In the genomic region with DNA sequence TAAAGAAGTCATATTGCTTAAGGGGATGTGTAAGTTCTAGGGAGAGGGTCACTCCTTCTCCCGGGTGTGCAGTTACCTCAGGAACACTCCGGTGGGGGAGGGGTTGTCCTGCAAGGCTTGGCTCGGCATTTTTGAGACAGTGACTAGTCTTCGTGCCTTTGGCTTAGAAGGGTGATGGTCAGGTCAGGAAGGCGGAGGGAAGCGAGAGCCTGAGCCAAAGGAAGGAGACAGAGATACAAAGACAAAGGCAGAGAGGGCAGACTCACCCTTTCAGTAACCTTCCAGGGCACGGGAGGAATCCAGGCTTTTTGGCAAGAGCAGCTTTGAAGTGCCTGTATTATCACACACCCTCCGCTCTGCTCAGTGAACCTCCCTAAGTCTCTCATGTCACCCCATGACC, we compare ENCODE assay signal across 9 mouse cellular contexts. TPM values are rescaled to one million over a fixed set of nuclear protein-coding genes. Genes with fewer than 3 reads are reported as not detected.
DNase-seq lines count a peak whose midpoint lies in the region; ATAC-seq and TF ChIP-seq lines count a peak whose summit lies in the region.
"Had no signal": no experiment of that assay in that cellular context is flagged by ENCODE, and none has a peak within 500 bp of the region (broad histone marks: within the 10 kb centered on the region; RNA-seq: fewer than 3 reads in every experiment).

No protein-coding gene starts in this region.

- peak overlapping the region; percentile 59 for H3K9ac ChIP-seq in lung, embryonic 16.5 days (ENCODE audit: low read length)
- H3K9ac ChIP-seq in embryonic facial prominence, embryonic 13.5 days = peak overlapping the region; percentile 71; the same call in 1 of the 2 replicates
- H3K9ac ChIP-seq in kidney, postnatal 0 days (ENCODE audit: low read depth, low read length) = 0 out of 2 replicates have a peak overlapping the region, but pooled peaks have one; percentile 14
- H3K9ac ChIP-seq in stomach, postnatal 0 days (ENCODE audit: low read length) = no peak overlapping the region
- H3K9ac ChIP-seq in midbrain, embryonic 16.5 days (ENCODE audit: low read depth, low read length) = no peak overlapping the region

- TF ChIP-seq EP300 in stomach, postnatal 0 days (optimal IDR thresholded peaks at IDR 0.05) = no peak

- no peak overlapping the region for H3K4me2 ChIP-seq in lung, embryonic 16.5 days (ENCODE audit: low read depth, low read length)
- H3K4me2 ChIP-seq in embryonic facial prominence, embryonic 13.5 days = peak overlapping the region; percentile 89
- no peak overlapping the region for H3K4me2 ChIP-seq in kidney, postnatal 0 days (ENCODE audit: low read length)
- no peak overlapping the region for H3K4me2 ChIP-seq in stomach, postnatal 0 days (replicated peaks; ENCODE audit: low read depth)
- H3K4me2 ChIP-seq in midbrain, embryonic 16.5 days (ENCODE audit: low read length) = no peak overlapping the region

- H3K4me1 ChIP-seq in lung, embryonic 16.5 days (replicated peaks; ENCODE audit: control insufficient read depth, insufficient read depth, low read length) = peaks cover 34% of the 10 kb centered on the region
- peaks cover 59% of the 10 kb centered on the region for H3K4me1 ChIP-seq in embryonic facial prominence, embryonic 13.5 days
- peaks cover 25% of the 10 kb centered on the region for H3K4me1 ChIP-seq in kidney, postnatal 0 days (replicated peaks; ENCODE audit: insufficient read depth, low read length)
- peaks cover 5% of the 10 kb centered on the region; the same call in 1 of the 2 replicates for H3K4me1 ChIP-seq in stomach, postnatal 0 days (replicated peaks; ENCODE audit: control insufficient read depth, insufficient read depth)
- peaks cover 11% of the 10 kb centered on the region for H3K4me1 ChIP-seq in midbrain, embryonic 16.5 days (ENCODE audit: control insufficient read depth, insufficient read depth, low read length)

- no peak overlapping the region for H3K4me3 ChIP-seq in lung, embryonic 16.5 days (ENCODE audit: low read length)
- no peak overlapping the region for H3K4me3 ChIP-seq in embryonic facial prominence, embryonic 13.5 days
- no peak overlapping the region for H3K4me3 ChIP-seq in kidney, postnatal 0 days (replicated peaks; ENCODE audit: low read depth, low read length)
- H3K4me3 ChIP-seq in stomach, postnatal 0 days (ENCODE audit: low read depth, low read length) = no peak overlapping the region
- no peak overlapping the region for H3K4me3 ChIP-seq in midbrain, embryonic 16.5 days (ENCODE audit: low read depth, low read length)

- WGBS in lung, embryonic 16.5 days = 21% methylated on average over 8 of the region's 8 CpGs
- WGBS in embryonic facial prominence, embryonic 13.5 days = 37% methylated on average over 8 of the region's 8 CpGs
- 32% methylated on average over 8 of the region's 8 CpGs for WGBS in kidney, postnatal 0 days
- 33% methylated on average over 8 of the region's 8 CpGs for WGBS in stomach, postnatal 0 days
- WGBS in midbrain, embryonic 16.5 days = 40% methylated on average over 8 of the region's 8 CpGs

- no peaks in the 10 kb centered on the region; the same call in 1 of the 2 replicates for H3K36me3 ChIP-seq in lung, embryonic 16.5 days (ENCODE audit: control insufficient read depth, insufficient read depth, low read length)
- peaks cover 10% of the 10 kb centered on the region for H3K36me3 ChIP-seq in embryonic facial prominence, embryonic 13.5 days
- no peaks in the 10 kb centered on the region for H3K36me3 ChIP-seq in kidney, postnatal 0 days (ENCODE audit: insufficient read depth, low read length)
- H3K36me3 ChIP-seq in stomach, postnatal 0 days (ENCODE audit: control insufficient read depth, insufficient read depth, low read length) = peaks cover 3% of the 10 kb centered on the region; the same call in 1 of the 2 replicates
- H3K36me3 ChIP-seq in midbrain, embryonic 16.5 days (ENCODE audit: control insufficient read depth, insufficient read depth, low read length) = no peaks in the 10 kb centered on the region

- DNase-seq in lung, postnatal 14 days = no peak
- no peak for DNase-seq in kidney, postnatal 0 days (ENCODE audit: low spot score)
- no peak for DNase-seq in stomach, postnatal 0 days (ENCODE audit: low spot score)
- no peak for DNase-seq in frontal cortex, postnatal 10 days (ENCODE audit: low spot score in 2 of 2)
- no peak for DNase-seq in spleen, adult 12 weeks (ENCODE audit: low spot score)

- TF ChIP-seq CTCF in kidney, postnatal 0 days (IDR thresholded peaks at IDR 0.05; ENCODE audit: low read depth) = no peak
- TF ChIP-seq CTCF in stomach, postnatal 0 days (IDR thresholded peaks at IDR 0.05; ENCODE audit: low read depth) = no peak

- H3K27me3 ChIP-seq in lung, embryonic 16.5 days (ENCODE audit: control insufficient read depth, insufficient read depth, low read depth, low read length) = no peaks in the 10 kb centered on the region
- H3K27me3 ChIP-seq in embryonic facial prominence, embryonic 13.5 days = no peaks in the 10 kb centered on the region
- H3K27me3 ChIP-seq in kidney, postnatal 0 days (ENCODE audit: insufficient read depth, low read length) = no peaks in the 10 kb centered on the region
- H3K27me3 ChIP-seq in stomach, postnatal 0 days (ENCODE audit: control insufficient read depth, insufficient read depth, low read length) = no peaks in the 10 kb centered on the region
- H3K27me3 ChIP-seq in midbrain, embryonic 16.5 days (ENCODE audit: control insufficient read depth, insufficient read depth, low read depth, low read length) = peaks cover 5% of the 10 kb centered on the region

- no peaks in the 10 kb centered on the region for H3K9me3 ChIP-seq in lung, embryonic 16.5 days (ENCODE audit: control insufficient read depth, low read length)
- H3K9me3 ChIP-seq in embryonic facial prominence, embryonic 13.5 days = no peaks in the 10 kb centered on the region
- no peaks in the 10 kb centered on the region for H3K9me3 ChIP-seq in kidney, postnatal 0 days (replicated peaks; ENCODE audit: low read length)
- no peaks in the 10 kb centered on the region for H3K9me3 ChIP-seq in stomach, postnatal 0 days (ENCODE audit: control insufficient read depth, low read length)
- H3K9me3 ChIP-seq in midbrain, embryonic 16.5 days (replicated peaks; ENCODE audit: control insufficient read depth, low read length, poor library complexity, severe bottlenecking) = no peaks in the 10 kb centered on the region

- no peak for ATAC-seq in lung, embryonic 16.5 days (ENCODE audit: low read depth)
- ATAC-seq in embryonic facial prominence, embryonic 13.5 days (ENCODE audit: insufficient number of reproducible peaks, insufficient read depth, low FRiP score, low TSS enrichment, low read depth) = no peak
- no peak for ATAC-seq in kidney, postnatal 0 days (replicated peaks; ENCODE audit: low FRiP score, low read depth)
- no peak for ATAC-seq in stomach, postnatal 0 days (ENCODE audit: low FRiP score, low TSS enrichment)
- ATAC-seq in midbrain, embryonic 16.5 days = no peak
- ATAC-seq: activated CD4-positive, CD25-positive, alpha-beta regulatory T cell, adult 4 months had no signal

- peak overlapping the region; percentile 97 for H3K27ac ChIP-seq in lung, embryonic 16.5 days (ENCODE audit: low read length)
- peak overlapping the region; percentile 99 for H3K27ac ChIP-seq in embryonic facial prominence, embryonic 13.5 days
- H3K27ac ChIP-seq in kidney, postnatal 0 days = peak overlapping the region; percentile 86; the same call in 1 of the 2 replicates
- peak overlapping the region; percentile 94 for H3K27ac ChIP-seq in stomach, postnatal 0 days (replicated peaks)
- H3K27ac ChIP-seq in midbrain, embryonic 16.5 days (ENCODE audit: low read length) = no peak overlapping the region

RNA-seq across cellular contexts. Expression of a gene that starts 1.4 kb away (rescaled TPM):
- 796 and 862 TPM in 2 replicates for polyA plus RNA-seq in lung, embryonic 16.5 days (2015; fragmentation: Nextera tagmentation; extraction: Ambion mirVana)
- polyA plus RNA-seq in embryonic facial prominence, embryonic 13.5 days (2015; fragmentation: Nextera tagmentation; extraction: Ambion mirVana) = 2,193 and 2,304 TPM in 2 replicates
- 576 and 592 TPM in 2 replicates for polyA plus RNA-seq in kidney, postnatal 0 days (2015; fragmentation: Nextera tagmentation; extraction: Ambion mirVana)
- 1,326 and 1,632 TPM in 2 replicates for polyA plus RNA-seq in stomach, postnatal 0 days (2015; fragmentation: Nextera tagmentation; extraction: Ambion mirVana)
- polyA plus RNA-seq in midbrain, embryonic 16.5 days (2015; fragmentation: Nextera tagmentation; extraction: Ambion mirVana) = 51.7 and 53.2 TPM in 2 replicates

RNA-seq across cellular contexts. Expression of a gene that starts 9.6 kb away (rescaled TPM):
- polyA plus RNA-seq in lung, embryonic 16.5 days (2015; fragmentation: Nextera tagmentation; extraction: Ambion mirVana) = 43.0 and 48.3 TPM in 2 replicates
- 54.1 and 57.4 TPM in 2 replicates for polyA plus RNA-seq in embryonic facial prominence, embryonic 13.5 days (2015; fragmentation: Nextera tagmentation; extraction: Ambion mirVana)
- polyA plus RNA-seq in kidney, postnatal 0 days (2015; fragmentation: Nextera tagmentation; extraction: Ambion mirVana) = 43.8 and 46.8 TPM in 2 replicates
- 32.3 and 36.4 TPM in 2 replicates for polyA plus RNA-seq in stomach, postnatal 0 days (2015; fragmentation: Nextera tagmentation; extraction: Ambion mirVana)
- polyA plus RNA-seq in midbrain, embryonic 16.5 days (2015; fragmentation: Nextera tagmentation; extraction: Ambion mirVana) = 66.3 and 67.6 TPM in 2 replicates

RNA-seq across cellular contexts. Expression of a gene that starts 11.4 kb away (rescaled TPM):
- polyA plus RNA-seq in lung, embryonic 16.5 days (2015; fragmentation: Nextera tagmentation; extraction: Ambion mirVana) = 6.8 and 8.0 TPM in 2 replicates
- polyA plus RNA-seq in embryonic facial prominence, embryonic 13.5 days (2015; fragmentation: Nextera tagmentation; extraction: Ambion mirVana) = 18.7 and 23.2 TPM in 2 replicates
- polyA plus RNA-seq in kidney, postnatal 0 days (2015; fragmentation: Nextera tagmentation; extraction: Ambion mirVana) = 7.1 and 7.8 TPM in 2 replicates
- 4.1 and 4.3 TPM in 2 replicates for polyA plus RNA-seq in stomach, postnatal 0 days (2015; fragmentation: Nextera tagmentation; extraction: Ambion mirVana)
- 107 and 126 TPM in 2 replicates for polyA plus RNA-seq in midbrain, embryonic 16.5 days (2015; fragmentation: Nextera tagmentation; extraction: Ambion mirVana)

RNA-seq across cellular contexts. Expression of a gene that starts 22.4 kb away (rescaled TPM):
- polyA plus RNA-seq in lung, embryonic 16.5 days (2015; fragmentation: Nextera tagmentation; extraction: Ambion mirVana) = 44.6 and 51.3 TPM in 2 replicates
- polyA plus RNA-seq in embryonic facial prominence, embryonic 13.5 days (2015; fragmentation: Nextera tagmentation; extraction: Ambion mirVana) = 37.8 and 38.7 TPM in 2 replicates
- polyA plus RNA-seq in kidney, postnatal 0 days (2015; fragmentation: Nextera tagmentation; extraction: Ambion mirVana) = 30.5 and 33.0 TPM in 2 replicates
- 22.4 and 30.6 TPM in 2 replicates for polyA plus RNA-seq in stomach, postnatal 0 days (2015; fragmentation: Nextera tagmentation; extraction: Ambion mirVana)
- 40.9 and 48.8 TPM in 2 replicates for polyA plus RNA-seq in midbrain, embryonic 16.5 days (2015; fragmentation: Nextera tagmentation; extraction: Ambion mirVana)

RNA-seq across cellular contexts. Expression of a gene that starts 25.6 kb away (rescaled TPM):
- polyA plus RNA-seq in lung, embryonic 16.5 days (2015; fragmentation: Nextera tagmentation; extraction: Ambion mirVana) = 37.3 and 41.8 TPM in 2 replicates
- 53.3 and 54.4 TPM in 2 replicates for polyA plus RNA-seq in embryonic facial prominence, embryonic 13.5 days (2015; fragmentation: Nextera tagmentation; extraction: Ambion mirVana)
- polyA plus RNA-seq in kidney, postnatal 0 days (2015; fragmentation: Nextera tagmentation; extraction: Ambion mirVana) = 19.6 and 24.6 TPM in 2 replicates
- polyA plus RNA-seq in stomach, postnatal 0 days (2015; fragmentation: Nextera tagmentation; extraction: Ambion mirVana) = 22.7 and 27.4 TPM in 2 replicates
- 2.2 and 2.7 TPM in 2 replicates for polyA plus RNA-seq in midbrain, embryonic 16.5 days (2015; fragmentation: Nextera tagmentation; extraction: Ambion mirVana)

Comparison
In these comparisons a context has a peak if more than half of its experiments do, and no peak if none do; other contexts are left out.
1. H3K9ac ChIP-seq: peak in lung, embryonic 16.5 days (single experiment), embryonic facial prominence, embryonic 13.5 days (single experiment) and kidney, postnatal 0 days (single experiment); none in stomach, postnatal 0 days (single experiment) and midbrain, embryonic 16.5 days (single experiment).
2. RNA of a gene that starts 1.4 kb away (polyA plus RNA-seq): 2,193 to 2,304 TPM in embryonic facial prominence, embryonic 13.5 days, 1,326 to 1,632 TPM in stomach, postnatal 0 days, 796 to 862 TPM in lung, embryonic 16.5 days and 576 to 592 TPM in kidney, postnatal 0 days; 51.7 to 53.2 TPM in midbrain, embryonic 16.5 days; every median in the first group is over 10 times any median in the second.